Mouse (Mus musculus): ENCODE measurements around the gene Mei1. TPM values are rescaled to one million over a fixed set of nuclear protein-coding genes. Genes with fewer than 3 reads are reported as not detected.

Gene Mei1
- polyA plus RNA-seq, 1 experiment = not detected

- no peaks in the 10 kb centered on the region for H3K9me3 ChIP-seq (replicated peaks; ENCODE audit: control insufficient read depth, insufficient read depth, low read length, poor library complexity, severe bottlenecking)
- H3K9ac ChIP-seq (ENCODE audit: low read depth, poor library complexity, severe bottlenecking) = peak overlapping the region; percentile 69
- H3K27ac ChIP-seq (ENCODE audit: insufficient read depth, low read length) = no peak overlapping the region
- peak overlapping the region; percentile 74 for H3K4me3 ChIP-seq (ENCODE audit: low read depth, low read length)
- no peaks in the 10 kb centered on the region for H3K4me1 ChIP-seq (ENCODE audit: control insufficient read depth, insufficient read depth, low read length)
- no peaks in the 10 kb centered on the region for H3K36me3 ChIP-seq (ENCODE audit: control insufficient read depth, insufficient read depth, low read length, poor library complexity, severe bottlenecking)
- H3K27me3 ChIP-seq (ENCODE audit: control insufficient read depth, insufficient read depth, low read length, poor library complexity, severe bottlenecking) = no peaks in the 10 kb centered on the region
- TF ChIP-seq EP300 (IDR thresholded peaks at IDR 0.05; ENCODE audit: insufficient read depth, low read depth, low read length) = no peak
- no peak for TF ChIP-seq POLR2A (IDR thresholded peaks at IDR 0.05; ENCODE audit: insufficient read depth, low read length)
- no peak for TF ChIP-seq CTCF (IDR thresholded peaks at IDR 0.05; ENCODE audit: low read depth, low read length)
Observed at GRCm38 (mm10) chr15:82128398-82128797, 58.6 kb downstream of the Mei1 start.

DNA sequence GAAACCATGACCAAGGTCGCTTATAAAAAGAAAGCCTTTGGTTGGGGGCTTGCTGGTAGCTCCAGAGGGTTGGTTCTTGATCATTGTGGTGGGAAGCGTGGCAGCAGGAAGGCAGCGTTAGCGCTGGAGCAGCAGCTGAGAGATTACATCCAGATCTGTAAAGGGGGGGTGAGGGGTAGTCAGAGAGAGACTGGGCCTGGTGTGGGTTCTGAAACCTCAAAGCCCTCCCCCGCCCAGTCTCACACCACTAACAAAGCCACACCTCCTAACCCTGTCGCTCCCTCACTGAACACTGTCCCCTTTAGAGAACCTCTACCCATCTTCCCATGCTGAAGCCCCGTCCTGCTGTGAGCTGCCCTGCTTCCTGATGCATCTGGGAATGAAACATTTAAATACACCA is 60.8 kb downstream of the Mei1 start:
- Histone ChIP-seq H3K4me1 (ENCODE audit: control insufficient read depth, insufficient read depth, low read length) (no peaks in the 10 kb centered on the region), H3K27ac (ENCODE audit: insufficient read depth, low read length) (no peak overlapping the region), H3K9ac (ENCODE audit: low read depth, poor library complexity, severe bottlenecking) (no peak overlapping the region), H3K27me3 (ENCODE audit: control insufficient read depth, insufficient read depth, low read length, poor library complexity, severe bottlenecking) (no peaks in the 10 kb centered on the region), H3K9me3 (replicated peaks; ENCODE audit: control insufficient read depth, insufficient read depth, low read length, poor library complexity, severe bottlenecking) (no peaks in the 10 kb centered on the region), H3K36me3 (ENCODE audit: control insufficient read depth, insufficient read depth, low read length, poor library complexity, severe bottlenecking) (no peaks in the 10 kb centered on the region), H3K4me3 (ENCODE audit: low read depth, low read length) (no peak overlapping the region)
- no peak for TF ChIP-seq CTCF (IDR thresholded peaks at IDR 0.05; ENCODE audit: low read depth, low read length)
- TF ChIP-seq EP300 (IDR thresholded peaks at IDR 0.05; ENCODE audit: insufficient read depth, low read depth, low read length) = no peak
- no peak for TF ChIP-seq POLR2A (IDR thresholded peaks at IDR 0.05; ENCODE audit: insufficient read depth, low read length)

GRCm38 (mm10) chr15:82135372-82135771 is 65.6 kb downstream of the Mei1 start:
- Histone ChIP-seq H3K9me3 (replicated peaks; ENCODE audit: control insufficient read depth, insufficient read depth, low read length, poor library complexity, severe bottlenecking) (no peaks in the 10 kb centered on the region), H3K36me3 (ENCODE audit: control insufficient read depth, insufficient read depth, low read length, poor library complexity, severe bottlenecking) (no peaks in the 10 kb centered on the region), H3K4me1 (ENCODE audit: control insufficient read depth, insufficient read depth, low read length) (no peaks in the 10 kb centered on the region), H3K4me3 (ENCODE audit: low read depth, low read length) (no peak overlapping the region), H3K27ac (ENCODE audit: insufficient read depth, low read length) (no peak overlapping the region), H3K9ac (ENCODE audit: low read depth, poor library complexity, severe bottlenecking) (no peak overlapping the region), H3K27me3 (ENCODE audit: control insufficient read depth, insufficient read depth, low read length, poor library complexity, severe bottlenecking) (no peaks in the 10 kb centered on the region)
- no peak for TF ChIP-seq EP300 (IDR thresholded peaks at IDR 0.05; ENCODE audit: insufficient read depth, low read depth, low read length)
- TF ChIP-seq POLR2A (IDR thresholded peaks at IDR 0.05; ENCODE audit: insufficient read depth, low read length) = no peak
- no peak for TF ChIP-seq CTCF (IDR thresholded peaks at IDR 0.05; ENCODE audit: low read depth, low read length)

DNA sequence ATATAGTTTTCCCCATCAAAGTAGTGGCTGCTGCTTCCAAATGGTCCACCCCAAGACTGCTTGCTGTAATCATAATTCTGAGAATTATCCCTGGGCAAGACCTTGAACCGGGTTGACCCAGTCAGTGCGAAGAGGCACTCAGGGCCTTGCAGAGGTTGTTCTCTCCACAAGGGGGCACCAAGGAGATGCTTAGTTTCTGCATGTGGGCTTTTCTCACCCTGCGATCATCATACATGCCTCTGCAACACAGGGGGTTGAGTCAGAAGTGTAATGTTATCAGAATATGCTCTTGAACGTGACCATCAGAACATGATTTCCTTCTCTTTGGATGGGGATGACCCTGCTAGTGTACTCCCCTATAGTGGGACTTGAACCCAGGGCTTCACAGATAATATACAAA is 68.8 kb downstream of the Mei1 start:
- Histone ChIP-seq H3K27me3 (ENCODE audit: control insufficient read depth, insufficient read depth, low read length, poor library complexity, severe bottlenecking) (no peaks in the 10 kb centered on the region), H3K36me3 (ENCODE audit: control insufficient read depth, insufficient read depth, low read length, poor library complexity, severe bottlenecking) (no peaks in the 10 kb centered on the region), H3K4me3 (ENCODE audit: low read depth, low read length) (no peak overlapping the region), H3K4me1 (ENCODE audit: control insufficient read depth, insufficient read depth, low read length) (no peaks in the 10 kb centered on the region), H3K9ac (ENCODE audit: low read depth, poor library complexity, severe bottlenecking) (no peak overlapping the region), H3K9me3 (replicated peaks; ENCODE audit: control insufficient read depth, insufficient read depth, low read length, poor library complexity, severe bottlenecking) (no peaks in the 10 kb centered on the region), H3K27ac (ENCODE audit: insufficient read depth, low read length) (no peak overlapping the region)
- no peak for TF ChIP-seq POLR2A (IDR thresholded peaks at IDR 0.05; ENCODE audit: insufficient read depth, low read length)
- peak; percentile 66 for TF ChIP-seq CTCF (IDR thresholded peaks at IDR 0.05; ENCODE audit: low read depth, low read length)
- no peak for TF ChIP-seq EP300 (IDR thresholded peaks at IDR 0.05; ENCODE audit: insufficient read depth, low read depth, low read length)

GRCm38 (mm10) chr15:82139196-82139595 is 69.4 kb downstream of the Mei1 start:
- Histone ChIP-seq H3K27me3 (ENCODE audit: control insufficient read depth, insufficient read depth, low read length, poor library complexity, severe bottlenecking) (no peaks in the 10 kb centered on the region), H3K4me3 (ENCODE audit: low read depth, low read length) (no peak overlapping the region), H3K9ac (ENCODE audit: low read depth, poor library complexity, severe bottlenecking) (no peak overlapping the region), H3K9me3 (replicated peaks; ENCODE audit: control insufficient read depth, insufficient read depth, low read length, poor library complexity, severe bottlenecking) (no peaks in the 10 kb centered on the region), H3K4me1 (ENCODE audit: control insufficient read depth, insufficient read depth, low read length) (no peaks in the 10 kb centered on the region), H3K36me3 (ENCODE audit: control insufficient read depth, insufficient read depth, low read length, poor library complexity, severe bottlenecking) (no peaks in the 10 kb centered on the region), H3K27ac (ENCODE audit: insufficient read depth, low read length) (no peak overlapping the region)
- TF ChIP-seq POLR2A (IDR thresholded peaks at IDR 0.05; ENCODE audit: insufficient read depth, low read length) (no peak), EP300 (IDR thresholded peaks at IDR 0.05; ENCODE audit: insufficient read depth, low read depth, low read length) (no peak), CTCF (IDR thresholded peaks at IDR 0.05; ENCODE audit: low read depth, low read length) (no peak)

- H3K4me1 ChIP-seq (ENCODE audit: control insufficient read depth, insufficient read depth, low read length) = peaks cover 2% of the 10 kb centered on the region
- no peak overlapping the region for H3K4me3 ChIP-seq (ENCODE audit: low read depth, low read length)
- H3K27me3 ChIP-seq (ENCODE audit: control insufficient read depth, insufficient read depth, low read length, poor library complexity, severe bottlenecking) = no peaks in the 10 kb centered on the region
- TF ChIP-seq EP300 (IDR thresholded peaks at IDR 0.05; ENCODE audit: insufficient read depth, low read depth, low read length) = no peak
- peak; percentile 54 for TF ChIP-seq CTCF (IDR thresholded peaks at IDR 0.05; ENCODE audit: low read depth, low read length)
- TF ChIP-seq POLR2A (IDR thresholded peaks at IDR 0.05; ENCODE audit: insufficient read depth, low read length) = no peak
- no peaks in the 10 kb centered on the region for H3K9me3 ChIP-seq (replicated peaks; ENCODE audit: control insufficient read depth, insufficient read depth, low read length, poor library complexity, severe bottlenecking)
- H3K9ac ChIP-seq (ENCODE audit: low read depth, poor library complexity, severe bottlenecking) = no peak overlapping the region
- no peaks in the 10 kb centered on the region for H3K36me3 ChIP-seq (ENCODE audit: control insufficient read depth, insufficient read depth, low read length, poor library complexity, severe bottlenecking)
- H3K27ac ChIP-seq (ENCODE audit: insufficient read depth, low read length) = no peak overlapping the region
Observed at GRCm38 (mm10) chr15:82140355-82140754, 70.6 kb downstream of the Mei1 start.
